In genomic region chr11:109584843-109585713, GRCm38 (mm10) we compare ENCODE assay signal across 8 mouse cellular contexts. TPM values are rescaled to one million over a fixed set of nuclear protein-coding genes. Genes with fewer than 3 reads are reported as not detected.
A peak's percentile ranks its signal among the peaks of the same experiment; 100 is the strongest.
DNase-seq lines count a peak whose midpoint lies in the region; ATAC-seq and TF ChIP-seq lines count a peak whose summit lies in the region.

No protein-coding gene starts in this region.

- TF ChIP-seq POLR2A in embryonic fibroblast, embryonic 13.5 days (IDR thresholded peaks at IDR 0.05; ENCODE audit: low read depth, low read length) = no peak

- peaks cover 26% of the 10 kb centered on the region for H3K36me3 ChIP-seq in heart, embryonic 10.5 days
- H3K36me3 ChIP-seq in liver, postnatal 0 days (replicated peaks; ENCODE audit: insufficient read depth, low read length) = peaks cover 42% of the 10 kb centered on the region
- H3K36me3 ChIP-seq in neural tube, embryonic 13.5 days = 0 out of 2 replicates have a peak, but pooled peaks cover 2% of the 10 kb centered on the region
- H3K36me3 ChIP-seq in stomach, postnatal 0 days (ENCODE audit: control insufficient read depth, insufficient read depth, low read length) = peaks cover 11% of the 10 kb centered on the region; the same call in 1 of the 2 replicates

- TF ChIP-seq EP300 in liver, postnatal 0 days (IDR thresholded peaks at IDR 0.05; ENCODE audit: low read depth) = no peak
- no peak for TF ChIP-seq EP300 in stomach, postnatal 0 days (optimal IDR thresholded peaks at IDR 0.05)

- TF ChIP-seq CTCF in embryonic fibroblast, embryonic 13.5 days (IDR thresholded peaks at IDR 0.05; ENCODE audit: borderline replicate concordance, insufficient read depth, low read length) = peak; percentile 89; the same call in 1 of the 2 replicates
- TF ChIP-seq CTCF in liver, postnatal 0 days (IDR thresholded peaks at IDR 0.05; ENCODE audit: low read depth) = peak; percentile 99
- peak; percentile 98 for TF ChIP-seq CTCF in stomach, postnatal 0 days (IDR thresholded peaks at IDR 0.05; ENCODE audit: low read depth)

- no peak overlapping the region for H3K4me3 ChIP-seq in embryonic fibroblast, embryonic 13.5 days (ENCODE audit: insufficient read depth, low read length)
- no peak overlapping the region for H3K4me3 ChIP-seq in heart, embryonic 10.5 days
- no peak overlapping the region for H3K4me3 ChIP-seq in liver, postnatal 0 days (ENCODE audit: low read depth, low read length)
- no peak overlapping the region for H3K4me3 ChIP-seq in neural tube, embryonic 13.5 days
- no peak overlapping the region for H3K4me3 ChIP-seq in stomach, postnatal 0 days (ENCODE audit: low read depth, low read length)

- H3K27me3 ChIP-seq in heart, embryonic 10.5 days (ENCODE audit: insufficient read depth, poor library complexity, severe bottlenecking) = no peaks in the 10 kb centered on the region
- H3K27me3 ChIP-seq in liver, postnatal 0 days (ENCODE audit: insufficient read depth, low read length) = no peaks in the 10 kb centered on the region
- H3K27me3 ChIP-seq in neural tube, embryonic 13.5 days = no peaks in the 10 kb centered on the region
- H3K27me3 ChIP-seq in stomach, postnatal 0 days (ENCODE audit: control insufficient read depth, insufficient read depth, low read length) = no peaks in the 10 kb centered on the region

- peak; percentile 88 for ATAC-seq in CD4-positive, CD25-positive, alpha-beta regulatory T cell, adult 4 months
- peak; percentile 67 for ATAC-seq in liver, postnatal 0 days
- ATAC-seq in neural tube, embryonic 13.5 days (ENCODE audit: low read depth) = peak; percentile 73
- peak; percentile 31 for ATAC-seq in stomach, postnatal 0 days (ENCODE audit: low FRiP score, low TSS enrichment)

- no peak overlapping the region for H3K27ac ChIP-seq in embryonic fibroblast, embryonic 13.5 days (ENCODE audit: insufficient read depth, low read length)
- H3K27ac ChIP-seq in heart, embryonic 10.5 days = 0 out of 2 replicates have a peak overlapping the region, but pooled peaks have one; percentile 8
- 0 out of 2 replicates have a peak overlapping the region, but pooled peaks have one; percentile 12 for H3K27ac ChIP-seq in liver, postnatal 0 days (ENCODE audit: low read depth)
- no peak overlapping the region for H3K27ac ChIP-seq in neural tube, embryonic 13.5 days (replicated peaks)
- no peak overlapping the region for H3K27ac ChIP-seq in stomach, postnatal 0 days (replicated peaks)

- peak overlapping the region; percentile 6; the same call in 1 of the 2 replicates for H3K9ac ChIP-seq in liver, postnatal 0 days (replicated peaks)
- H3K9ac ChIP-seq in neural tube, embryonic 13.5 days = no peak overlapping the region
- H3K9ac ChIP-seq in stomach, postnatal 0 days (ENCODE audit: low read length) = no peak overlapping the region

- peak; percentile 28 to 45 for DNase-seq in adrenal gland, postnatal 4 days (ENCODE audit: low spot score in 2 of 2)
- peak; percentile 87 for DNase-seq in heart, embryonic 10.5 days (ENCODE audit: low spot score)
- peak; percentile 55 for DNase-seq in large intestine, adult 2 months (ENCODE audit: low read depth, low spot score)
- peak; percentile 84 for DNase-seq in liver, postnatal 0 days
- peak; percentile 77 for DNase-seq in stomach, postnatal 0 days (ENCODE audit: low spot score)

- H3K4me1 ChIP-seq in embryonic fibroblast, embryonic 13.5 days (ENCODE audit: control insufficient read depth, insufficient read depth, low read length) = no peaks in the 10 kb centered on the region
- peaks cover 27% of the 10 kb centered on the region for H3K4me1 ChIP-seq in heart, embryonic 10.5 days
- H3K4me1 ChIP-seq in liver, postnatal 0 days (ENCODE audit: insufficient read depth) = peaks cover 18% of the 10 kb centered on the region
- no peaks in the 10 kb centered on the region; the same call in 1 of the 2 replicates for H3K4me1 ChIP-seq in neural tube, embryonic 13.5 days (replicated peaks)
- H3K4me1 ChIP-seq in stomach, postnatal 0 days (replicated peaks; ENCODE audit: control insufficient read depth, insufficient read depth) = no peaks in the 10 kb centered on the region

- no peak overlapping the region for H3K4me2 ChIP-seq in liver, postnatal 0 days (ENCODE audit: low read depth, low read length)
- H3K4me2 ChIP-seq in neural tube, embryonic 13.5 days = no peak overlapping the region
- H3K4me2 ChIP-seq in stomach, postnatal 0 days (replicated peaks; ENCODE audit: low read depth) = no peak overlapping the region

- H3K9me3 ChIP-seq in heart, embryonic 10.5 days = no peaks in the 10 kb centered on the region
- H3K9me3 ChIP-seq in liver, postnatal 0 days (ENCODE audit: low read length) = no peaks in the 10 kb centered on the region
- no peaks in the 10 kb centered on the region for H3K9me3 ChIP-seq in neural tube, embryonic 13.5 days
- no peaks in the 10 kb centered on the region for H3K9me3 ChIP-seq in stomach, postnatal 0 days (ENCODE audit: control insufficient read depth, low read length)

- WGBS in heart, embryonic 10.5 days = 48% methylated on average over 11 of the region's 11 CpGs
- WGBS in large intestine, adult 2 months = 35% methylated on average over 11 of the region's 11 CpGs
- 39% methylated on average over 11 of the region's 11 CpGs for WGBS in liver, postnatal 0 days (ENCODE audit: insufficient replicate concordance)
- WGBS in neural tube, embryonic 13.5 days = 47% methylated on average over 11 of the region's 11 CpGs
- WGBS in stomach, postnatal 0 days = 45% methylated on average over 11 of the region's 11 CpGs

RNA-seq across cellular contexts. Expression of gene Wipi1, which starts 26.7 kb away (rescaled TPM):
- polyA plus RNA-seq in CD4-positive, CD25-positive, alpha-beta regulatory T cell, adult 4 months (2017; shearing (Covaris generic)) = not detected
- 10 to 100 TPM; 51.9 to 53.1 TPM for total RNA-seq in adrenal gland, postnatal 4 days (2021)
- 87.9 and 111 TPM in 2 replicates for polyA plus RNA-seq in embryonic fibroblast, embryonic 13.5 days (2011; ENCODE audit: insufficient read length, low read depth, missing spikeins)
- polyA plus RNA-seq in heart, embryonic 10.5 days (2016; fragmentation: Nextera tagmentation; extraction: Ambion mirVana) = 29.8 and 38.8 TPM in 2 replicates
- polyA plus RNA-seq in large intestine, adult 2 months (2012; rRNA removed) = 7.4 and 10.9 TPM in 2 replicates
- polyA plus RNA-seq in liver, postnatal 0 days (2015; fragmentation: Nextera tagmentation; extraction: Ambion mirVana) = 17.6 TPM in 2 replicates
- 23.4 and 24.7 TPM in 2 replicates for polyA plus RNA-seq in neural tube, embryonic 13.5 days (2015; fragmentation: Nextera tagmentation; extraction: Ambion mirVana)
- polyA plus RNA-seq in stomach, postnatal 0 days (2015; fragmentation: Nextera tagmentation; extraction: Ambion mirVana) = 35.3 and 40.5 TPM in 2 replicates

Comparison
In these comparisons a context has a peak if more than half of its experiments do, and no peak if none do; other contexts are left out.
1. ATAC-seq: peak in every context shown above with its lines; median percentile 88 in CD4-positive, CD25-positive, alpha-beta regulatory T cell, adult 4 months; 73 in neural tube, embryonic 13.5 days; 67 in liver, postnatal 0 days; 31 in stomach, postnatal 0 days.
2. DNase-seq: peak in every context shown above with its lines; median percentile 87 in heart, embryonic 10.5 days; 84 in liver, postnatal 0 days; 77 in stomach, postnatal 0 days; 55 in large intestine, adult 2 months; 36 in adrenal gland, postnatal 4 days.
3. H3K27ac ChIP-seq: peak in heart, embryonic 10.5 days (single experiment) and liver, postnatal 0 days (single experiment); none in embryonic fibroblast, embryonic 13.5 days (single experiment), neural tube, embryonic 13.5 days (single experiment) and stomach, postnatal 0 days (single experiment).
4. Peak in every context shown above with its lines, with median percentiles within 50 percentile points of each other: CTCF ChIP-seq.